Mouse (Mus musculus): ENCODE results near the gene Gnmt. TPM values are rescaled to one million over a fixed set of nuclear protein-coding genes. Genes with fewer than 3 reads are reported as not detected.

The Gnmt gene
- polyA plus RNA-seq, 1 experiment, result 2.2 TPM

DNA sequence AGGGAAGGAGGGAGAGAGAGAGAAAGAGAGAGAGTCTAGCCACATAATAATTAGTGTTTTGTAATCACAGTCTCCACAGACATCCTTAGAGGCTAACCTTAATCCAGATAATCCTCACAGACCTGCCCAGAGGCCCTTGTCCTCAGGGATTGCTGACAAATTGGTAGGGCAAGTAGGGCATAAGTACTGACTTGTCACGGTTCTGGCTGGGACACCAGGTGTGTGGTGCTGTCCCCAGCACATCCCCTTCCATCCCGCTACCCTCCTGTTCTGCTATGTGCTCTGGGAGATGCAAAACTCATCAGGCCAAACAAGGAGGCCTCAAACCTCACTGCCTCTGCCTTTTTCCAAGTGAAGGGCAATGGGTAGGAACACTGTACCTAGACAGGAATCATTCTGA is 16.5 kb upstream of the Gnmt start:
- DNase-seq (ENCODE audit: extremely low spot score in 1 of 2, low spot score in 1 of 2), result no peak

DNA sequence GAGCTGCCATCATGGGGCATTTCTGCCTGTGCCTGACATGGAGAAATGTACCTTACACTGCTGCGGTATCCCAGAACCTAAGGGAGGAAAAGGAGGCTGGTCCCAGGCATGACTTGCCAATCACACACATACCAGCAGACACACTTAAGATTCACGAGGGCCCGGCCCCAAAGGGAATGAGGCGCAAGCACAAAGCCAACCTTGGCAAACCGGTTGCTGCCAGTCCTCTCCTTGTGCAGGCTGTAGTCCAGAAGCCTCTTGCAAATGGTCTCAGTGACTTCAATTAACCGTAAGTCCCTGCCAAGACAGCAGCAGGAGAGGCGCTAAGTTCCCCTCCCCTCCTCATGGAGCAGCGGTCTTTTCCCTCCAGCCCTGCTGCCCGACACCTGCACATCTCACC is 14.0 kb upstream of the Gnmt start:
- DNase-seq (ENCODE audit: extremely low spot score in 1 of 2, low spot score in 1 of 2), result no peak

DNA sequence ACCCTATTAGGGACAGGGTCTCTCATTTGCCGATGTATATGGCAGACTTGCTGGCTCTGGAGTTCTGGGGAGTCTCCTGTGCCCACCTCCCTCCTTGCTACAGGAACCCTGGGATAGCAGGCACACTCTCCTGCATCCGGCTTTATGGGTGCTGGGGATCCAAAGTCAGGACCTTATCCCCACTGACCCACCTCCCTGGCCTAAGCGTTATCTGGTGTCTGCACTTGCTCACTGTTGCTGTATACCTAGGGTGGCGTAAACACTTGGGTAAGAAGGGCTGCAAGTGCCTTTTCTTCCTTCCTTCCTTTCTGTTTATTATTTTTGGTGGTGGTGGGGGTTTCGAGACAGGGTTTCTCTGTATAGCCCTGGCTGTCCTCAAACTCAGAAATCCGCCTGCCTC is 12.3 kb upstream of the Gnmt start:
- no peak for DNase-seq (ENCODE audit: extremely low spot score in 1 of 2, low spot score in 1 of 2)

DNA sequence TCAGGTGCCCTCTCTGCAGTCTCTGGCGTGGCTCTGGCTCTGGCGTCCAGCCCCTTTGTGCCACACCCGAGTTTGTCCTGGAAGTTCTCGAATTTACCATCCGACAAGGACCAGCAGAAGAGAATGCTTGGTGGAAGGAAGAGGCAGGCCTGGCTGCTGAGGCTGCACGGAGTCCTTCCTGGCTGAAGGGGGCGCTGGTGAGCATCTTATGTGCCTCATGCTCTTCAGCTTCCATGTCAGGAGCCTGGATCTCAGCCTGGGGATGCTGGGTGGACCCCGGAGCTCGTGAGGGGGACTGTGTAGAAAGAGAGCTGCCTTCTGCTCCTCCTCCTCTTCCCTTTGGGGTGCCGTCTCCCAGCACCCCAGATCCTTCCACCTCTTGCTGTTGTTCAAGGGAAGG is 7.2 kb upstream of the Gnmt start:
- peak in 1 of 2 experiments; percentile 43 for DNase-seq (ENCODE audit: extremely low spot score in 1 of 2, low spot score in 1 of 2)

DNA sequence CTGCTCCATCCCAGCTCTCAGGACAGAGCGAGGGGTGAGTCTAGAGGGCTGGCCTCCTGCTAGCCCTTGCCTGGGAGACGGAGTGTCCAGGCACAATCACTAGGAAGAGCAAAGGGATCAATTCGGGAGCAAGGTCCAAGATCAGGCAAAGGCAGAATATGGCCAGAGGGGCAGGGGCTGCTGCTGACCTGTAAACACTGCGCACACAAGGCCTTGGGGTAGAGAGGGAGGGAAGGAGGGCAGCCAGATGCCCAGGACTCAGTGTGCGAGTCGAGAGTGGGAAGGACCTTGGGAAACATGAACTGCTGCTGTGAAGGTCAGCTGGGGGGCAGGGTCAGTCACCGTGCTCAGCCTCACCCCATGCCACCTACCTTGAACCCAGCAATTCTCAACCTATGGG is 6.3 kb upstream of the Gnmt start:
- no peak for DNase-seq (ENCODE audit: extremely low spot score in 1 of 2, low spot score in 1 of 2)

DNA sequence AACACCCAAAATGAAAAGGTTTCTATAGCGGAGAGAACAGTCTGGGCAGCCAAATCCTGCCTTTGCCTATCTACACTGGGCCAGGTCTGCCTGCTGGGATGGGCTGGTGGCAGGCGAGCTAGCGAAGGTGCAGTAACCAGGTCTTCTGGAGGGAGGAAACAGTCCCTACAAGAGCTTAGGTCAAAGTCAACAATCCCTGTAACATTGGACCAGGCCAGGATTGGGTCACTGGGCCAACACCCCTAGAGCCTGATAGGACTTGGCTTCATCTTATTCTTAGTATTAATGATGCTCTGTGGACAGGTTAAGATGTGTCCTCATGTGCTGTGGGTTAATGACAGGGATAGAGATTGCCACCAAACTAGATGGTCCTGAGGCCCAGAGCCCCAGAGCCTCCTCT is 5.1 kb upstream of the Gnmt start:
- no peak for DNase-seq (ENCODE audit: extremely low spot score in 1 of 2, low spot score in 1 of 2)

DNA sequence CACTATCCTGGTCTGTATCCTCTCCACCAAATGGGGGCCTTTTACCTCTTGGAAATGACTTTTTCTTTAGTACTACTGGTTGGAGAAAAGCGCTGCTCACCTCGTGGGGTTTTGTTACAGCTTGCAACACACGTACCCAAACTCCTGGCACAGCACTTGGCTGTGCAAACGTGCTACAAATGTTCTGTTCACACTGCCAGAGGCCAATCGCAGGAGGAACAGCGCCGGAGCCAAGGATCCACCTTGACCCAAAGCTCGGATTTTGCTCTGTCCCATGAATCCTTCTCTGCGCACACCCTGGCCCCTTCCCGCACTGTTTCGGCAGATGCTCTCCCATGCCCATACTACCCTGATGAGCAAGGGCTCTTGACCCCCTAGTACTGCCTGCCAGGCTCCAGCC is 472 bp downstream of the Gnmt start:
- no peak for DNase-seq (ENCODE audit: extremely low spot score in 1 of 2, low spot score in 1 of 2)

DNA sequence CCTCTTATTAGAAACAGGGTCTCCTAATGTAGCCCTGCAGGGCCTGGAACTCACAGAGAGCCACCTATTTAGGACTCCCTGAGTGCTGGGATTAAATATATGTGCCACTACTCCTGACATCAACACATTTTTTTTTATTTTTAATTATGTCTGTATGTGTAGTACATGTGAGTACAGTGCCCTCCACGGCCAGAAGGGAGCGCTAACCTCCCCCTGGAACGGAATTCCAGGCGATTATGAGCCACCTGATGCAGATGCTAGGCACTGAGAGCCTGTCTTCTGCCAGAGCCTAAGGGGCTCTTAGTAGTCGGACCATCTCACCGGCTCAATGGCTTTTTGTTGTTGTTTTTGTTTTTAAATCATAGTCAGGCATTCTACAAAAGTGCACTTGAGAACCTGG is 947 bp downstream of the Gnmt start:
- DNase-seq (ENCODE audit: extremely low spot score in 1 of 2, low spot score in 1 of 2), result no peak

DNA sequence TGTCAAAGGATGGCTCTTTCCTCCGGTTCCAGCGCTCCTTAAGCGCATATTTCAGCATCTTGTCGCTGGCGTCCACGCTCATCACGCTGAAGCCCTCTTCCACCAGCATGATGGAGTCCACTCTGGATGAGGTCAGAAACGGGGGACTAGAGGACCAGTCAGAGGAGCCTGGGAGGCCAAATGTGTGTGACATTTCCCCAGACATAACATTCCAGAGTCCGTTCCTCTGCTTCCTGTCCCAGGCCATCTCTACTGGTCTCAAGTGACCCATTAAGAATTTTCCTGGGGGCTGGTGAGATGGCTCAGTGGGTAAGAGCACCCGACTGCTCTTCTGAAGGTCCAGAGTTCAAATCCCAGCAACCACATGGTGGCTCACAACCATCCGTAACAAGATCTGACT is 1.7 kb downstream of the Gnmt start:
- DNase-seq (ENCODE audit: extremely low spot score in 1 of 2, low spot score in 1 of 2), result no peak

DNA sequence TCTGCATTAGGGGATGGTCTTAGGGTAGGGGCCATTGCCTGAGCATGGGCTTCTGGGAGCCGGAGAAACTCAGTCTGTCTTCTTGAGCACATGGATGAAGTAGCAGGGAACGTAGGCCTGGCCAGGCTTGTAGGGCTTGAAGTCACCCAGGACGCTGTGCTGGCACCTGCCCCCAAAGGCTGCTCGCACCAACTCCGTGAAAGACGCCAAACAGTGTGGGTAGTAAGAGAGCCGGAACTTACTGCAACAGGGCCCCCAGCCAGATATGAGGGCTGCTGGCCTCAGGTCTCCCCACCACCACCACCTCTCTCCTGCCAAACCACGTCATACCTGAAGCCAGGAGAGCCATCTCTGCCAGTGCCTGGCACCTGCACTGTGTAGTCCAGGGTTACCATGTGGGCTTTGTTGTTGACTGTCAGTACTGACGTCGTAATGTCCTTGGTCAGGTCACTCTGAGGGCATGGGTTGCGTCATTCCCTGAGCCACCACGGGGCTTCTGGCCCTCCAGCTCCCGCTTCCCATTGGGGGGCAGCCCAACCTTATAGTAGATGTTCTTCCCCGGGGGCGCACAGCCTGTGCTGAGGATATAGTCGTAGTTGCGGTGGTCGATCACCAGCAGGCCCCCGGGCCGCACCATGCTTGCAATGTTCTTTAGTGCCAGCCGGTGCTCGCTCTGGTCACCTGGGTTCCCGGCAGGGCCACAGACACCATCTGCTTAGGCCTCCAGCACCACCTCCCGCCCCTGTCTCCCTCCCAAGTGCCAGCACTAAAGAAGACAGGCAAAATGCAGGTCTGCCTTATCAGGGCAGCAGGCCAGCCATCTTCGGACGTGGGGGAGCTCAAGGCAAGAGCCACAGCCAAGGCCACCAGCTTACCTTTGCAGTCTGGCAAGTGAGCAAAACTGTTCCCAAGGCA is 3.0 kb downstream of the Gnmt start:
- DNase-seq (ENCODE audit: extremely low spot score in 1 of 2, low spot score in 1 of 2), result no peak

DNA sequence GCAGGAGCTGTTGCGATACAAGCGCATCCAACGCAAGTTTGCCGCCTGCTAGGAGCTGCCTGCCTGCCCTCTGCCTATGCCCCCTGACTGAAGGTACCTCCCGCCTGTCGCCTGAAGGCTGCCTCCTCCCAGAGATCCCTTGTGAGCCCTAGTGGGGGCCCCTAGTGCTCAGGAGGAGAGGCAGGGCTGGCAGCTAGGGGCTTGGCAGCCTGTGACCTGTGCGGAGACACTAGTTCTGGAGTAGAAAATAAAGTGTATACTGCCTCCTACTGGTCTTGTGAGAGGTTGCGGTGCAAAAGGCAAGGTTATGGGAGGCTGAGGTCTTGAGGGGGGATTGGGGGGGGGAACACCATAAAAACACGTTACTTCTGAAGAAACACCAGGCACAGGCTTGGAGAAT is 3.7 kb downstream of the Gnmt start:
- no peak for DNase-seq (ENCODE audit: extremely low spot score in 1 of 2, low spot score in 1 of 2)

DNA sequence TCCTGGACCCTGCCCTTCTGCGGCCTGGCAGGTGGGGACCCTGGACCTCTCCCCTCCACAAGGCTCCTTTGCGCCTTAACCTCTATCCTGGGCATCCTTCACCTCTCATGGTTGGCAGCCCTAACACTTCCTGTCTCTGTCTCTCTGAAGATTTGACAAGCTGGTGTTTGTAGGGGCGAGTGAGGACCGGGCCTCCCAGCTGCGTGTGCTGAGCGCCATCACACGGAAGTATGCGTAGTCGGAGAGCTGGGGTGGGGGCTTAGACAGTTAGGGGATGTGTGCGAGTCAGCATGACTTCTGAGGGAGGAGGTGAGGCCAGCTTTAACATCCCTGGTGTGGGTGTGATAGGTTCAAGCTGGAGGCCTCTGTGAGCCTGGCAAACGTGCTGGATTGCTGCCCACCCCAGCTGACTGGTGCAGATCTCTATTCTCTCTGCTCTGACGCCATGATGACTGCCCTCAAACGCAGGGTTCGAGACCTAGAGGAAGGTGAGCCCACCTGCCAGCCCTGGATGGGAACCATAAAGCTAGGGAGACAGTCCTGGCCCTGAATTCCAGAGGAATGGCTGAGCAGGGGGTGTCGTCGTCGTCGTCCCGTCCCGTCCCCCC is 4.4 kb downstream of the Gnmt start:
- no peak for DNase-seq (ENCODE audit: extremely low spot score in 1 of 2, low spot score in 1 of 2)

DNA sequence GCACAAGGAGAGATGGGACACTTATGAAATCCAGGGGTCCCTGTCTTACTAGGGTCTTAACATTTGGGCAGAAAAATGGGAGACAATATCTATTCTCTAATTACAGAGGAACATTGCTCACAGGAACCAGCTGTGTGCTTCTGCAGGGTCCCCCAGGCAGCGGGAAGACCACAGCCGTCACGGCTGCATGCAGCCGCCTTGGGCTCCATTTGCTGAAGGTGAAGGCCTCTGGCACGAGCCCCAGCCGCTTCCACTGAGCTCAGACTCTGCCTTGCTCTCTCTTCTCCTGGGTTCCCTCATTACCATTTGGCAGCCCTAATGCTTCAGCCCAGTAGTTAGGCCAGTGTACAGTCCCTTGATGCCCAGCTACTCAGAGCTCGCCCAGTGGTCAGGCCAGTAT is 7.9 kb downstream of the Gnmt start:
- DNase-seq (ENCODE audit: extremely low spot score in 1 of 2, low spot score in 1 of 2), result no peak

DNA sequence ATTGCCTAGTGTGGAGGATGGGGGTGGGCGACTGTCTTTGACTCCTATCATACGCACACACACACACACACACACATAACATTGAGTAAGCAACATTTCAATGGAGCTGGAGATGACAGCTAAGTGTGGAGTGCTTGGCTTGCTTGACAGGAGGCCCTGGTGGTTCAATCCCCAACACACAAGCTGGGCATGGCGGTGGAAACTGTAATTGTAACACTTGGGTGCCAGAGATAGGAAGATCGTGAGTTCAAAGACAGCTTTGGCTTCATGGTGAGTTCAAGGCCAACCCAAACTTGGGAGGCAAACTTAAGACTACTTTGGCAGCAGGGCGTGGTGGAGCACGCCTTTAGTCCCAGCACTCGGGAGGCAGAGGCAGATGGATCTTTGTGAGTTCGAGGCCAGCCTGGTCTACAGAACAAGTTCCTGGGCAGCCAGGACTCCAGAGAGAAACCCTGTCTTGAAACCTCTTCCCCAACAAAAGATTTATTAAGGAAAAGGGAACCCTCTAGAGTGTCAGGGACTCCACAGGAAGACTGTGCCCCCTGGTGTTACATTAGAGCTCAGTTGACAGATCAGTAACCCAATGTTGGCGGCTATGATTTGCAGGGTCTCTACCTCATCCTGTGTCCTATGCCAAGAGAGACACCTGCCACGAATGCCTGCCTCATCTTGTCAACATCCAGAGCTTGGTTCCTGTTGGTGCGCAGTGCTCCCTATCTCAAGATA is 14.0 kb downstream of the Gnmt start:
- peak in 1 of 2 experiments; percentile 32 for DNase-seq (ENCODE audit: extremely low spot score in 1 of 2, low spot score in 1 of 2)

DNA sequence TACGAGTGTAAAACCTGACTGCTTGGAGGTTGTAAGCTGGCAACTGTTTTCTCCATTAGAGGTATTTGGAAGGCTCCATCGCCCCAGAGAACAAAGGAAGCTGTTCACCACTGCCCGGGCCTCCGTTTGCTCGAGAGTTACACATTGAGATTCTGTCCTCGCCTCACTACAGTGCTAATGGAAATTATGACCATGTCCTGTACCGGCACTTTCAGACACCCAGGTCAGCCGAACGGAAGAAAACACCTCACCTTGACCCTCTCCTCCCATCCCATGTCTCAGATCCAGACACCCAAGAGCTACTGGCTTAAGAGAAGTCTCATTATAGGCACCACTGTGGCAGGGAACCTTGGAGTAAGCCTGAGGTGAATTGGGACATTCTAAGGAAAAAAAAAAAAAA is 15.1 kb downstream of the Gnmt start:
- DNase-seq (ENCODE audit: extremely low spot score in 1 of 2, low spot score in 1 of 2), result no peak

DNA sequence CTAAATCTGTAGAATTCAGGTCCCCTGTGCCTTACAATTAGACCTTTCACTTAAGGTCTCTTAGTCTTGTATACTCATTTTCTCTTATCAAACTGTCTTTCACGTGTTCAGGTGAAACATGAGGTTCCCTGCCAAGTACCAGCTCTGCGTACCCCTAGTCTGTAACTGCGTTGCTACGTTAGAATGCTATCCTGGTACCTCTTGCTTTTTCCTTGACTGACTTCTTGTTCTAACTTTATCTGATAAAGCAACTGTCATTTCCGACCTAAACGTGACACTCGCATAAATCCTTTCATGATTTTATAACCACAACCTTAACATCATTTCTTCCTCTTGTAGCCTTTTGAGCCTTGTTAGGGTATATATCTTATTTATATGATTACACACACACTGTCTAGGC is 16.5 kb downstream of the Gnmt start:
- DNase-seq (ENCODE audit: extremely low spot score in 1 of 2, low spot score in 1 of 2), result no peak

DNA sequence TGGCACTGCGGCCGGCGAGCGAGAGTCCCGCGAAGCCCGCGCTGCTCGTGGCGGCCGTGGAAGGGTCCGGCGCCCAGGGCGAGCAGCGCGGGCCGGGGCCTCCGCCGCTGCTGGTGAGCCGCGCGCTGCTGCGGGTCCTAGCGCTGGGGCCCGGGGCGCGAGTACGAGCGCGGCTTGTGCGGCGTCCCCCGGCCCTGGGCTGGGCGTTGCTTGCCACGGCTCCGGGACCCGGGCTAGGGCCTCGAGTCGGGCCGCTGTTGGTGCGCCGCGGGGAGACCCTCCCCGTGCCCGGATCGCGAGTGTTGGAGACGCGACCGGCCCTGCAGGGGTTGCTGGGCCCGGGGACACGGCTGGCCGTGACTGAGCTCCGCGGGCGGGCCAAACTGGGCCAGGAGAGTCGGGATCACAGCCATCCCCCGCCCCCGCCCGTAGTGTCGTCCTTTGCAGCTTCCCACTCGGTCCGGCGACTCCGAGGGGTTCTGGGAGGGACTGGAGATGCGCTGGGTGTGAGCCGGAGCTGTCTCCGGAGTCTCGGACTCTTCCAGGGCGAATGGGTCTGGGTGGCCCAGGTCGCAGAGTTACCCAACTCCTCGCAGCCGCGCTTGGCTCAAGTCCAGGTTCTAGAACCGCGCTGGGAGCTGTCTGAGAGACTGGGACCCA is 17.2 kb downstream of the Gnmt start:
- DNase-seq (ENCODE audit: extremely low spot score in 1 of 2, low spot score in 1 of 2), result peak in 1 of 2 experiments; percentile 32

DNA sequence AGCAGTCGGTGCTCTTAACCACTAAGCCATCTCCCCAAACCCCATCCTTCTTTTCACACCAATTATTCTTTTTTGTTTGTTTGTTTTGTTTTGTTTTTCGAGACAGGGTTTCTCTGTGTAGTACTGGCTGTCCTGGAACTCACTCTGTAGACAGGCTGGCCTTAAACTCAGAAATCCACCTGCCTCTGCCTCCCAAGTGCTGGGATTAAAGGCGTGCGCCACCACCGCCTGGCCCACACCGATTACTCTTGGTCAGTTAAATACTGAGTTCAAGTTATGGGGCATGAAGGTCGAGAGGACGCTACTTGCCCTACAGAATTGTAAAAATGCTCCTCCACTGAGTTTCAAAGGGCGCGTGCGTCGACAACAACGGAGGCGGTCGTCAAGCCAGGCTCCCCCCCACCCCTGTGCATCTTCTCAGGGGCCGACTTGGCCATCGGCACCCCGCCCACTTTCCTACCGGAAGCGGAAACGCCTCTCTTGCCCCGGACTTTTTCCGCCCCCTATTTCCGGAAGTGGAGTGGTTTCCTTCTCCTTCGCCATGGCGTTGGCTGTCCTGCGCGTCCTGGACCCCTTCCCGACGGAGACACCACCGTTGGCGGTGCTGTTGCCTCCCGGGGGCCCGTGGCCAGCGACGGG is 17.9 kb downstream of the Gnmt start, which contains the start of gene Pex6:
Gene Pex6 (plus strand): TSS at position 505 of the 639 bp plus-strand sequence.
- peak; percentile 84 to 94 for DNase-seq (ENCODE audit: extremely low spot score in 1 of 2, low spot score in 1 of 2)

DNA sequence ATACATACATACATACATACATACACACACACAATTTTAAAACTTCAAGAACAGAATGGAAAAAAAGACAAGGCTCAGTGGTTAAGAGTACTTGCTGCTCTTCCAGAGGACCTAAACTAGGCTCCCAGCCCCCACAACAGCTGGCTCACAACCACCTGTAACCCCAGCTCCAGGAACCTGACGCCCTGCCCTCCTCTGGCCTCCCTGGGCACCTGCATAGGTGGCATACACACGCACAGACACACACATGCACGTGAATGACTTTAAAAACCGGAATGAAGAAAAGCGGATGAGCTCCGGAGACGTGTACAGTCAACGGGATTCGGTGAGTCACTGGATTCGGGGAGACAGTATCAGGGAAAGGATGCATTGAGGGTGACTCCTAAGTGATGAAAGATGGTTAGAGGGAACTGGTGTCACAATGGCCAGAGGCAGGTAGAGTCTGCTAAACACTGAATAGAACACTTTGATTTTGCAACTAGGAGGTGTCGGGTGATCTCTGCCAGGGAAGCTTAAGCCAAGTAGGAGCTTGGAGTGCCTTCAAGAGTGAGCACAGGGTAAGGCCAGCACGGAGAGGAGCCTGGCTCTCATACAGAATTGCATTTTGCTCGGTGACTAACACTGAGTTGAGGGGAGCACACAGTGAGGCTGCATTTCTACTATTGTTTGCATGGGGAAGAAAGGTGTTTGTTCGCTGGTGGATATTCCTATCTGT is 22.4 kb downstream of the Gnmt start:
- no peak for DNase-seq (ENCODE audit: extremely low spot score in 1 of 2, low spot score in 1 of 2)
